Mouse (Mus musculus) liver, embryonic 13.5 days (tissue): ENCODE measurements around the gene Tpp2. TPM values are rescaled to one million over a fixed set of nuclear protein-coding genes. Genes with fewer than 3 reads are reported as not detected.

ENCODE experiments used
- ATAC-seq: fragments of 200-750 bp; cut with Nextera tagmentation; 2 replicates; pipeline ENCODE4 v1.8.0; 2017; ENCODE audit warnings: low read depth, mild to moderate bottlenecking, moderate number of reproducible peaks, moderate library complexity
- DNase-seq: peaks from one replicate; pipeline ENCODE4 v3.0.0; 2022
- H3K27ac ChIP-seq: fragments of 300-500 bp; sonication (generic); 2 replicates; pipeline ENCODE4 v1.5.1; 2015; ENCODE audit warnings: moderate library complexity, mild to moderate bottlenecking, inconsistent platforms
- H3K27me3 ChIP-seq: fragments of 300-500 bp; sonication (generic); 2 replicates; pipeline ENCODE4 v1.6.1; 2015; ENCODE audit warnings: mild to moderate bottlenecking, inconsistent platforms
- H3K36me3 ChIP-seq: fragments of 300-500 bp; sonication (generic); 2 replicates; pipeline ENCODE4 v1.6.1; 2015; ENCODE audit warnings: mild to moderate bottlenecking, inconsistent platforms
- H3K4me1 ChIP-seq: fragments of 300-500 bp; sonication (generic); replicated peaks from 2 replicates; pipeline ENCODE4 v1.6.1; 2015; ENCODE audit warnings: inconsistent platforms
- H3K4me2 ChIP-seq: fragments of 300-500 bp; sonication (generic); 2 replicates; pipeline ENCODE4 v1.6.1; 2015; ENCODE audit warnings: inconsistent platforms, mild to moderate bottlenecking, moderate library complexity
- H3K4me3 ChIP-seq: fragments of 300-500 bp; sonication (generic); replicated peaks from 2 replicates; pipeline ENCODE4 v1.5.1; 2015; ENCODE audit warnings: mild to moderate bottlenecking, inconsistent platforms
- H3K9ac ChIP-seq: fragments of 300-500 bp; sonication (generic); 2 replicates; pipeline ENCODE4 v1.6.1; 2015; ENCODE audit warnings: mild to moderate bottlenecking, inconsistent platforms
- H3K9me3 ChIP-seq: fragments of 300-500 bp; sonication (generic); replicated peaks from 2 replicates; pipeline ENCODE4 v1.6.1; 2016; ENCODE audit warnings: inconsistent platforms
- WGBS: fragments of 180-500 bp; shearing (Covaris S2); methylation state at CpG from one replicate; pipeline ENCODE4 v1.1.7; 2015; ENCODE audit not compliant: insufficient replicate concordance; 5-methylcytosine and 5-hydroxymethylcytosine counted together
- polyA plus RNA-seq: library from polyadenylated mRNA; unstranded; fragments of >200 nt; fragmentation: Nextera tagmentation; extraction: Ambion mirVana; gene quantifications from 2 replicates; pipeline ENCODE4 v1.2.1, GENCODE M21; 2015

Tpp2 gene
- polyA plus RNA-seq, 1 experiment from 2014 or later = 32.9 TPM

DNA sequence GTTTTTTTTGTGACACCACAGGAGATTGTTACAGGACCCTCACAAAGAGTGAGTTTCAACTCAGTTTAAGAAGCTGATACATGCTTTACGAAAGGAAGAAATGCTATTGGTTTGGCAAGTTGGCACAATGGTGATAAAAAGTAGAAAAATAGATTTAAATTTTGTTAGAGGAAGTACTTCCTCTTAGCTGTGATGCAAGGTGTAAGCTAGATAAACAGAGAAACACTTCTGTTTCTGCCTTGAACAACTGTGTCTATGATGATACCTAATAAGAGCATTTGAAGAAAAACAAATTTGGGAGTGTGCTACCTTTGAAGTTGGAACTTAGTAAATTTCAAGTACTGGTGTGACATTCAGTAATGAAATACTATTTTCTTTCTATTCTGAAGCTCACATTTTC lies 5.9 kb downstream of the Tpp2 start:
- Histone ChIP-seq H3K27ac (no peak overlapping the region), H3K4me2 (no peak overlapping the region), H3K9me3 (no peaks in the 10 kb centered on the region), H3K27me3 (no peaks in the 10 kb centered on the region), H3K4me1 (peaks cover 44% of the 10 kb centered on the region), H3K4me3 (no peak overlapping the region), H3K9ac (no peak overlapping the region), H3K36me3 (peaks cover 25% of the 10 kb centered on the region)
- 83% methylated on average over 1 of the region's 1 CpGs for WGBS
- ATAC-seq (no peak), DNase-seq (no peak)

- WGBS = 84% methylated on average over 7 of the region's 7 CpGs
Observed at GRCm38 (mm10) chr1:43941476-43942217, 8.2 kb downstream of the Tpp2 start.

GRCm38 (mm10) chr1:43942814-43943213 lies 9.4 kb downstream of the Tpp2 start:
- H3K36me3 ChIP-seq = peaks cover 28% of the 10 kb centered on the region
- no peak overlapping the region for H3K4me2 ChIP-seq
- H3K4me1 ChIP-seq = peaks cover 25% of the 10 kb centered on the region
- no peaks in the 10 kb centered on the region for H3K27me3 ChIP-seq
- H3K4me3 ChIP-seq = no peak overlapping the region
- no peak for DNase-seq
- H3K9ac ChIP-seq = no peak overlapping the region
- WGBS = 38% methylated on average over 2 of the region's 2 CpGs
- peak; percentile 89 for ATAC-seq
- no peaks in the 10 kb centered on the region for H3K9me3 ChIP-seq
- H3K27ac ChIP-seq = no peak overlapping the region

More at GRCm38 (mm10) chr1:43941476-43942217, 8.2 kb downstream of the Tpp2 start:
- no peaks in the 10 kb centered on the region for H3K9me3 ChIP-seq
- H3K4me2 ChIP-seq = no peak overlapping the region
- ATAC-seq = no peak
- no peak for DNase-seq
- peak overlapping the region; percentile 50 for H3K27ac ChIP-seq
- H3K9ac ChIP-seq = no peak overlapping the region
- H3K36me3 ChIP-seq = peaks cover 31% of the 10 kb centered on the region
- H3K27me3 ChIP-seq = no peaks in the 10 kb centered on the region
- no peak overlapping the region for H3K4me3 ChIP-seq
- H3K4me1 ChIP-seq = peaks cover 29% of the 10 kb centered on the region

DNA sequence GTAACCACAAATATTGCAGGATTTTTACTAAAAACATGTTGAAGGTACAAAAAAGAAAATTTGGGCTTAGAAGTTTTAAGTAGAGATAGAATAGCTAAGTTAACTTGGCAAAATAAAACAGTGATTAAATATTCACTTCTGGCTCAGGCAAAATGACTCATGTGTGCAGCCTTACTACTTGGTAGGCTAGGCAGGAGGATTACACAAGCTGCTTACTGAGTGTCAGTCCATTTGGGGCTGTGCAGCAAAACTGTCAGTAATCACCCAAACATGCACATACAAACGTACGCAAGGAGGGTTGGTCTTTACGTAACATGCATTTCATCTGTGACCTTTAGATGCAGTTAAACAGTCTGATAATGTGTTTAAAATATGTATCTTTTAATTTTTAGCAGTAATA lies 20.2 kb downstream of the Tpp2 start:
- H3K36me3 ChIP-seq = peaks cover 34% of the 10 kb centered on the region
- H3K9ac ChIP-seq = no peak overlapping the region
- no peak overlapping the region for H3K4me3 ChIP-seq
- no peak overlapping the region for H3K4me2 ChIP-seq
- no peaks in the 10 kb centered on the region for H3K9me3 ChIP-seq
- no peak for DNase-seq
- no peaks in the 10 kb centered on the region for H3K27me3 ChIP-seq
- WGBS = 92% methylated on average over 3 of the region's 3 CpGs
- ATAC-seq = no peak
- no peaks in the 10 kb centered on the region for H3K4me1 ChIP-seq
- H3K27ac ChIP-seq = no peak overlapping the region

DNA sequence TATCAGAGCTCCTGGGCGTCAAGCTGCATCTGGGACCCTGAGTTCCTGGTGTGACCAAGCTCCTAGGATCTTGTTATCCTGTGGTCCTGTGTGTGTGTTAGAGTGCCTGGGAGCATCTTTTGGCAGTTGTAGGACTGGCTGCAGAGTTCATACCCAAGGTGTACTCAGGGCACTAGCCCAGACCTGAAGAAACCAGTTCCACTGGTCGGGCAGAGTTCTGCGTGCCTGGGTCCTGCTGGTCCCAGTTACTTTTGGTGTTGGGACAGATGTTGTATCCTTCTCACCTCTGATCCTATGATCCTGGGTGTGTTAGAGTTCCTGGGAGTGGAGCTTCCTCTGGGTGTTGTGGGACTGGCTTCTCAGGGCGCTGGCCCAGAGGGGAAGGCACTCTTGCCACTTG lies 30.9 kb downstream of the Tpp2 start:
- H3K36me3 ChIP-seq = peaks cover 39% of the 10 kb centered on the region
- WGBS = 90% methylated on average over 4 of the region's 4 CpGs
- no peaks in the 10 kb centered on the region for H3K27me3 ChIP-seq
- H3K9me3 ChIP-seq = no peaks in the 10 kb centered on the region
- no peaks in the 10 kb centered on the region for H3K4me1 ChIP-seq
- H3K4me2 ChIP-seq = no peak overlapping the region
- ATAC-seq (no peak), DNase-seq (no peak)
- H3K4me3 ChIP-seq = no peak overlapping the region
- H3K9ac ChIP-seq = no peak overlapping the region
- H3K27ac ChIP-seq = no peak overlapping the region

DNA sequence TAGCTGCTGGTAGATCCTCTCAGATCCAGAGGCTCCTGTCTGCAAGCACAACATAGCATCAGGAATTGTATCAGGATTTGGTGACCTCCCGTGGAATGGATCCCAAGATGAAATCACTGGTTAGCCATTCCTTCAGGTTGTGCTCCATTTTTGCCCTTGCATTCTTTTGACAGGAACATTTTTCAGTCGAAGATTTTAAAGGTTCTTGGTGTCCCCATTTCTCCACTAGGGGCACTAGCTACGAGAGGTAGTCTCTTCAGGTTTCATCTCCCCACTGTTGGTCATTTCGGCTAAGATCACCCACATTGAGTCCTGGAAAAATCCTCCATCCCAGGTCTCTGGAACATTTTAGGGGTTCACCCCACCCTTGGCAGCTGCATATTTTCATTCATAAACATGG lies 33.3 kb downstream of the Tpp2 start:
- H3K9ac ChIP-seq = no peak overlapping the region
- DNase-seq = no peak

GRCm38 (mm10) chr1:43969361-43969760 lies 35.9 kb downstream of the Tpp2 start:
- H3K27me3 ChIP-seq = no peaks in the 10 kb centered on the region
- H3K9ac ChIP-seq = no peak overlapping the region
- H3K4me1 ChIP-seq = no peaks in the 10 kb centered on the region
- H3K27ac ChIP-seq = no peak overlapping the region
- ATAC-seq (no peak), DNase-seq (no peak)
- WGBS = 78% methylated on average over 3 of the region's 3 CpGs
- H3K4me2 ChIP-seq = no peak overlapping the region
- H3K9me3 ChIP-seq = no peaks in the 10 kb centered on the region
- peaks cover 45% of the 10 kb centered on the region for H3K36me3 ChIP-seq
- no peak overlapping the region for H3K4me3 ChIP-seq

More for the DNA sequence above, 33.3 kb downstream of the Tpp2 start:
- no peak overlapping the region for H3K4me3 ChIP-seq
- no peak overlapping the region for H3K4me2 ChIP-seq
- H3K9me3 ChIP-seq = no peaks in the 10 kb centered on the region
- ATAC-seq = no peak
- no peaks in the 10 kb centered on the region for H3K4me1 ChIP-seq
- WGBS = 78% methylated on average over 4 of the region's 4 CpGs
- H3K27ac ChIP-seq = no peak overlapping the region
- no peaks in the 10 kb centered on the region for H3K27me3 ChIP-seq
- peaks cover 38% of the 10 kb centered on the region for H3K36me3 ChIP-seq

DNA sequence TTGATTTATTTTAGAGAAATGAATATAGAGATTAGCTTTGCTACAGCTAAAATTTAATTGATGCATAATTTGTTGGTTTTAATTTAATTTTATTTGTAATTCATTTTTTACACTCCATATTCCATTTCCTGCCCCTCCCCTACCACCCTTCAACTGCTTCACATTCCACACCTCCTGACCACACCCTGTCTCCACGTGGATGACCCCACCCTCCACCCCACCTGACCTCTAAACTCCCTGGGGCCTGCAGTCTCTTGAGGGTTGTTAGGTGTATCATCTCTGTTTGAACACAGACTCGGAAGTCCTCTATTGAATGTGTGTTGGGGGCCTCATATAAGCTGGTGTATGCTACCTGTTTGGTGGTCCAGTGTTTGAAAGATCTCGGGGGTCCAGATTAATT lies 37.6 kb downstream of the Tpp2 start:
- ATAC-seq (no peak), DNase-seq (no peak)
- WGBS = 46% methylated on average over 3 of the region's 3 CpGs
- no peak overlapping the region for H3K4me3 ChIP-seq
- no peak overlapping the region for H3K4me2 ChIP-seq
- H3K36me3 ChIP-seq = peaks cover 54% of the 10 kb centered on the region
- H3K9ac ChIP-seq = no peak overlapping the region
- no peaks in the 10 kb centered on the region for H3K27me3 ChIP-seq
- H3K4me1 ChIP-seq = no peaks in the 10 kb centered on the region
- H3K9me3 ChIP-seq = no peaks in the 10 kb centered on the region
- no peak overlapping the region for H3K27ac ChIP-seq

DNA sequence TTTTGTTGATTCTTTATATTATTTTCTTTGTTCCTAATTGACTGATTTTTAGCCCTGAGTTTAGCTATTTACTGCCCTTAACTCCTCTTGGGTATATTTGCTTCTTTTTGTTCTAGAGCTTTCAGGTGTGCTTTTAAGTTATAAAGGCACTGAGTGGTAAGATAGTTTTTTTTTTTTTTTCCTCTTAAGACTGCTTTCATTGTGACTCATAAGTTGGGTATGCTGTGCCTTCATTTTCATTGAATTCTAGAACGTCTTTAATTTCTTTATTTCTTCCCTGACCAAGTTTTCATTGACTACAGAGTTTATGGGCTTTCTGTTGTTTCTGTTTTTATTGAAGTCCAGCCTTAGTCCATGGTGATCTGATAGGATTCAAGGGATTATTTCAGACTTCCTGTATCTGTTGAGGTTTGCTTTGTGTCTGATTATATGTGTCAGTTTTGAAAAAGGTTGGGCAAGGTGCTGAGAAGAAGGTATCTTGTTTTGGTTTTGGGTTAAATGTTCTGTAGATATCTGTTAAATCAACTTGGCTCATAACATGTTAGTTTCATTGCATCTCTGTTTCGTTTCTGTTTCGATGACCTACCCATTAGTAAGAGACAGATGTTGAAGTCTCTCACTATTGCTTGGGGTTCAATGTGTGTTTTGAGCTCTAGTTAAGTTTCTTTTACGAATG lies 63.6 kb downstream of the Tpp2 start:
- 74% methylated on average over 4 of the region's 4 CpGs for WGBS
- peaks cover 47% of the 10 kb centered on the region for H3K36me3 ChIP-seq
- no peak overlapping the region for H3K27ac ChIP-seq

GRCm38 (mm10) chr1:44004513-44004912 lies 71.1 kb downstream of the Tpp2 start:
- H3K4me2 ChIP-seq = no peak overlapping the region
- H3K4me1 ChIP-seq = no peaks in the 10 kb centered on the region
- ATAC-seq (no peak), DNase-seq (no peak)
- WGBS = 83% methylated on average over 2 of the region's 2 CpGs
- H3K27me3 ChIP-seq = no peaks in the 10 kb centered on the region
- H3K27ac ChIP-seq = no peak overlapping the region
- H3K4me3 ChIP-seq = no peak overlapping the region
- H3K9ac ChIP-seq = no peak overlapping the region
- peaks cover 22% of the 10 kb centered on the region for H3K36me3 ChIP-seq
- no peaks in the 10 kb centered on the region for H3K9me3 ChIP-seq

More for the DNA sequence above, 63.6 kb downstream of the Tpp2 start:
- H3K9ac ChIP-seq = no peak overlapping the region
- no peaks in the 10 kb centered on the region for H3K4me1 ChIP-seq
- H3K4me3 ChIP-seq = no peak overlapping the region
- H3K4me2 ChIP-seq = no peak overlapping the region
- H3K9me3 ChIP-seq = no peaks in the 10 kb centered on the region
- ATAC-seq (no peak), DNase-seq (no peak)
- H3K27me3 ChIP-seq = no peaks in the 10 kb centered on the region

GRCm38 (mm10) chr1:44015556-44015955 lies 82.1 kb downstream of the Tpp2 start:
- Histone ChIP-seq H3K4me2 (no peak overlapping the region), H3K27ac (no peak overlapping the region), H3K4me3 (no peak overlapping the region), H3K9ac (no peak overlapping the region), H3K36me3 (no peaks in the 10 kb centered on the region), H3K4me1 (no peaks in the 10 kb centered on the region), H3K9me3 (no peaks in the 10 kb centered on the region), H3K27me3 (no peaks in the 10 kb centered on the region)
- ATAC-seq (no peak), DNase-seq (no peak)
- 66% methylated on average over 2 of the region's 2 CpGs for WGBS

DNA sequence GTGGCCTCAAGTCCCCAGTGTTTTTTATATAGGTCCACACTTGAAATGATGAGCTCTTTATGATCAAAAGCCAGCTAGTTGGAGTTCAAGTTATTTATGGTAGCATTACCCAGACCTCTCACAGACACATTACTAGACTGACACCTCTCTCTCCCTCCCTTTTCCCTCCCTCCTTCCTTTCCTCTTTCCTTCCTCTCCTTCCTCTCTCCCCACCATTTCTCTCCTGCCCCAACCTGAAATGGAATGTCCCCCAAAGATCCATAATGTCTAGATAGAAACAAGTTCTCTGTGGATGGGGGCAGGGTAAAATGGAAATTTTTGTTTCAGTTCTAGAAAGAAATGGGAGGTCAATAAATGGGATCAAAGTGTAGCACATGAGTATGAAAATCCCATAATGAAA lies 86.5 kb downstream of the Tpp2 start, which contains the start of gene Mettl21c:
Mettl21c (minus strand) TSS at position 101 of the 400 bp plus-strand sequence.
- Histone ChIP-seq H3K27ac (no peak within 1 kb of the TSS), H3K36me3 (no peaks in the 10 kb centered on the region), H3K4me3 (no peak within 1 kb of the TSS), H3K9me3 (no peaks in the 10 kb centered on the region), H3K9ac (no peak within 1 kb of the TSS), H3K4me2 (no peak within 1 kb of the TSS), H3K27me3 (no peaks in the 10 kb centered on the region), H3K4me1 (no peaks in the 10 kb centered on the region)
- DNase-seq (no peak), ATAC-seq (no peak)
